Mouse (Mus musculus) testis, postnatal 14 days (tissue): ENCODE results near the gene Gm20388.

ENCODE experiments used
- DNase-seq: peaks from one replicate; pipeline ENCODE4 v3.0.0; 2021; ENCODE audit warnings: low spot score

The Gm20388 gene

GRCm38 (mm10) chr8:122644175-122644954, 2733.7 kb downstream of the Gm20388 start:
- DNase-seq: no peak

GRCm38 (mm10) chr8:122646337-122646736, 2735.7 kb downstream of the Gm20388 start:
- no peak for DNase-seq

GRCm38 (mm10) chr8:122648192-122648970, 2737.7 kb downstream of the Gm20388 start:
- DNase-seq: no peak

GRCm38 (mm10) chr8:122651326-122651921, 2740.8 kb downstream of the Gm20388 start:
- no peak for DNase-seq

GRCm38 (mm10) chr8:122652643-122653042, 2742.0 kb downstream of the Gm20388 start:
- no peak for DNase-seq

- peak; percentile 29 for DNase-seq
Observed at GRCm38 (mm10) chr8:122654768-122655167, 2744.1 kb downstream of the Gm20388 start.

GRCm38 (mm10) chr8:122656056-122656999, 2745.7 kb downstream of the Gm20388 start:
- DNase-seq: peak; percentile 84

GRCm38 (mm10) chr8:122658149-122658806, 2747.6 kb downstream of the Gm20388 start:
- DNase-seq: no peak

GRCm38 (mm10) chr8:122658807-122659160, 2748.1 kb downstream of the Gm20388 start:
- DNase-seq: no peak

GRCm38 (mm10) chr8:122660022-122660421, 2749.4 kb downstream of the Gm20388 start:
- no peak for DNase-seq

- peak; percentile 65 for DNase-seq
Observed at GRCm38 (mm10) chr8:122661138-122661537, 2750.5 kb downstream of the Gm20388 start.

GRCm38 (mm10) chr8:122661894-122662293, 2751.3 kb downstream of the Gm20388 start:
- no peak for DNase-seq

- DNase-seq: no peak
Observed at GRCm38 (mm10) chr8:122663106-122663505, 2752.5 kb downstream of the Gm20388 start.

GRCm38 (mm10) chr8:122663670-122664069, 2753.0 kb downstream of the Gm20388 start:
- no peak for DNase-seq

GRCm38 (mm10) chr8:122665221-122665620, 2754.6 kb downstream of the Gm20388 start:
- peak; percentile 35 for DNase-seq

- DNase-seq: peak; percentile 50
Observed at GRCm38 (mm10) chr8:122665667-122666316, 2755.2 kb downstream of the Gm20388 start.

- peak; percentile 84 for DNase-seq
Observed at GRCm38 (mm10) chr8:122666338-122666764, 2755.7 kb downstream of the Gm20388 start.

GRCm38 (mm10) chr8:122666827-122667226, 2756.2 kb downstream of the Gm20388 start:
- DNase-seq: no peak

GRCm38 (mm10) chr8:122667854-122668253, 2757.2 kb downstream of the Gm20388 start:
- no peak for DNase-seq

GRCm38 (mm10) chr8:122669370-122669769, 2758.7 kb downstream of the Gm20388 start:
- no peak for DNase-seq

- no peak for DNase-seq
Observed at GRCm38 (mm10) chr8:122670001-122670400, 2759.4 kb downstream of the Gm20388 start.
